Mouse (Mus musculus) liver, embryonic 13.5 days (tissue): Measurements from ENCODE around the gene Selenoi. TPM values are rescaled to one million over a fixed set of nuclear protein-coding genes. Genes with fewer than 3 reads are reported as not detected.
A peak's percentile ranks its signal among the peaks of the same experiment; 100 is the strongest.

Experiments
- ATAC-seq: fragments of 200-750 bp; cut with Nextera tagmentation; 2 replicates; pipeline ENCODE4 v1.8.0; 2017; ENCODE audit warnings: low read depth, mild to moderate bottlenecking, moderate number of reproducible peaks, moderate library complexity
- DNase-seq: peaks from one replicate; pipeline ENCODE4 v3.0.0; 2022
- H3K27ac ChIP-seq: fragments of 300-500 bp; sonication (generic); 2 replicates; pipeline ENCODE4 v1.5.1; 2015; ENCODE audit warnings: moderate library complexity, mild to moderate bottlenecking, inconsistent platforms
- H3K27me3 ChIP-seq: fragments of 300-500 bp; sonication (generic); 2 replicates; pipeline ENCODE4 v1.6.1; 2015; ENCODE audit warnings: mild to moderate bottlenecking, inconsistent platforms
- H3K36me3 ChIP-seq: fragments of 300-500 bp; sonication (generic); 2 replicates; pipeline ENCODE4 v1.6.1; 2015; ENCODE audit warnings: mild to moderate bottlenecking, inconsistent platforms
- H3K4me1 ChIP-seq: fragments of 300-500 bp; sonication (generic); replicated peaks from 2 replicates; pipeline ENCODE4 v1.6.1; 2015; ENCODE audit warnings: inconsistent platforms
- H3K4me2 ChIP-seq: fragments of 300-500 bp; sonication (generic); 2 replicates; pipeline ENCODE4 v1.6.1; 2015; ENCODE audit warnings: inconsistent platforms, mild to moderate bottlenecking, moderate library complexity
- H3K4me3 ChIP-seq: fragments of 300-500 bp; sonication (generic); replicated peaks from 2 replicates; pipeline ENCODE4 v1.5.1; 2015; ENCODE audit warnings: mild to moderate bottlenecking, inconsistent platforms
- H3K9ac ChIP-seq: fragments of 300-500 bp; sonication (generic); 2 replicates; pipeline ENCODE4 v1.6.1; 2015; ENCODE audit warnings: mild to moderate bottlenecking, inconsistent platforms
- H3K9me3 ChIP-seq: fragments of 300-500 bp; sonication (generic); replicated peaks from 2 replicates; pipeline ENCODE4 v1.6.1; 2016; ENCODE audit warnings: inconsistent platforms
- WGBS: fragments of 180-500 bp; shearing (Covaris S2); methylation state at CpG from one replicate; pipeline ENCODE4 v1.1.7; 2015; ENCODE audit not compliant: insufficient replicate concordance; 5-methylcytosine and 5-hydroxymethylcytosine counted together
- polyA plus RNA-seq: library from polyadenylated mRNA; unstranded; fragments of >200 nt; fragmentation: Nextera tagmentation; extraction: Ambion mirVana; gene quantifications from 2 replicates; pipeline ENCODE4 v1.2.1, GENCODE M21; 2015

Gene Selenoi
- polyA plus RNA-seq, 1 experiment from 2014 or later, result 14.0 TPM

- WGBS, result 50% methylated on average over 3 of the region's 3 CpGs
- no peak for DNase-seq
- no peak overlapping the region for H3K9ac ChIP-seq
- H3K9me3 ChIP-seq, result no peaks in the 10 kb centered on the region
- H3K27me3 ChIP-seq, result peaks cover 31% of the 10 kb centered on the region
- H3K36me3 ChIP-seq, result no peaks in the 10 kb centered on the region
- H3K4me1 ChIP-seq, result no peaks in the 10 kb centered on the region
- ATAC-seq, result no peak
- no peak overlapping the region for H3K27ac ChIP-seq
- no peak overlapping the region for H3K4me2 ChIP-seq
- no peak overlapping the region for H3K4me3 ChIP-seq
These were observed 46.6 kb downstream of the Selenoi start for GRCm38 (mm10) chr5:30278952-30279351.

- Histone ChIP-seq H3K4me2 (no peak overlapping the region), H3K27me3 (peaks cover 31% of the 10 kb centered on the region), H3K9ac (no peak overlapping the region), H3K4me3 (no peak overlapping the region), H3K9me3 (no peaks in the 10 kb centered on the region), H3K4me1 (no peaks in the 10 kb centered on the region), H3K36me3 (no peaks in the 10 kb centered on the region), H3K27ac (no peak overlapping the region)
- 68% methylated on average over 4 of the region's 4 CpGs for WGBS
- ATAC-seq, result no peak
- no peak for DNase-seq
These were observed 47.1 kb downstream of the Selenoi start for GRCm38 (mm10) chr5:30279446-30279845.

GRCm38 (mm10) chr5:30280864-30281263 lies 48.5 kb downstream of the Selenoi start:
- H3K4me2 ChIP-seq, result 0 out of 2 replicates have a peak overlapping the region, but pooled peaks have one; percentile 47
- no peak overlapping the region for H3K27ac ChIP-seq
- no peak for DNase-seq
- WGBS, result 40% methylated on average over 9 of the region's 9 CpGs
- no peak overlapping the region for H3K9ac ChIP-seq
- peak overlapping the region; percentile 30; the same call in 1 of the 2 replicates for H3K4me3 ChIP-seq
- H3K27me3 ChIP-seq, result peaks cover 31% of the 10 kb centered on the region
- no peaks in the 10 kb centered on the region for H3K4me1 ChIP-seq
- no peaks in the 10 kb centered on the region; the same call in 1 of the 2 replicates for H3K9me3 ChIP-seq
- no peak for ATAC-seq
- no peaks in the 10 kb centered on the region for H3K36me3 ChIP-seq

- H3K27me3 ChIP-seq, result peaks cover 31% of the 10 kb centered on the region
- H3K9me3 ChIP-seq, result no peaks in the 10 kb centered on the region; the same call in 1 of the 2 replicates
- no peak within 1 kb of the TSS for H3K27ac ChIP-seq
- H3K4me3 ChIP-seq, result peak within 1 kb of the TSS; percentile 30
- H3K4me2 ChIP-seq, result peak within 1 kb of the TSS; percentile 47
- no peak within 1 kb of the TSS for H3K9ac ChIP-seq
- H3K4me1 ChIP-seq, result peaks cover 4% of the 10 kb centered on the region
- no peak for DNase-seq
- H3K36me3 ChIP-seq, result no peaks in the 10 kb centered on the region
- ATAC-seq, result no peak
- WGBS, result 10% methylated on average over 26 of the region's 26 CpGs
These were observed 48.9 kb downstream of the Selenoi start, which contains the start of gene Drc1 for GRCm38 (mm10) chr5:30281291-30281732. Gene Drc1 (plus strand): TSS chr5:30281388.

- Histone ChIP-seq H3K27ac (peak overlapping the region; percentile 78), H3K4me1 (peaks cover 35% of the 10 kb centered on the region), H3K27me3 (peaks cover 16% of the 10 kb centered on the region), H3K9ac (peak overlapping the region; percentile 23; the same call in 1 of the 2 replicates), H3K4me2 (peak overlapping the region; percentile 47), H3K9me3 (no peaks in the 10 kb centered on the region; the same call in 1 of the 2 replicates), H3K4me3 (no peak overlapping the region), H3K36me3 (no peaks in the 10 kb centered on the region)
- 66% methylated on average over 10 of the region's 10 CpGs for WGBS
- DNase-seq (no peak), ATAC-seq (0 out of 2 replicates have a peak, but pooled peaks have one; percentile 18)
These were observed 53.8 kb downstream of the Selenoi start for GRCm38 (mm10) chr5:30285944-30286799.

- Histone ChIP-seq H3K9me3 (no peaks in the 10 kb centered on the region; the same call in 1 of the 2 replicates), H3K4me1 (peaks cover 35% of the 10 kb centered on the region), H3K27ac (peak overlapping the region; percentile 78), H3K4me3 (no peak overlapping the region), H3K27me3 (peaks cover 5% of the 10 kb centered on the region), H3K4me2 (peak overlapping the region; percentile 47), H3K36me3 (no peaks in the 10 kb centered on the region), H3K9ac (0 out of 2 replicates have a peak overlapping the region, but pooled peaks have one; percentile 23)
- DNase-seq (peak; percentile 65), ATAC-seq (peak; percentile 96)
- 44% methylated on average over 9 of the region's 9 CpGs for WGBS
These were observed 54.9 kb downstream of the Selenoi start for GRCm38 (mm10) chr5:30287106-30287882.

Other genes with a start within 250 kb of the Selenoi start
- 0.28 and 0.32 TPM in 2 replicates for gene Il6, start 219.5 kb upstream of the Selenoi start, polyA plus RNA-seq
- 272 and 296 TPM in 2 replicates for gene Tyms, start 159.0 kb upstream of the Selenoi start, polyA plus RNA-seq
- 0.03 TPM in 2 replicates for gene Garem2, start 127.4 kb upstream of the Selenoi start, polyA plus RNA-seq
- gene 3110082J24Rik, start 126.5 kb upstream of the Selenoi start, polyA plus RNA-seq, result not detected in 2 replicates
- 79.5 and 91.8 TPM in 2 replicates for gene Hadha, start 77.4 kb upstream of the Selenoi start, polyA plus RNA-seq
- gene Hadhb, start 77.3 kb upstream of the Selenoi start, polyA plus RNA-seq, result 124 and 143 TPM in 2 replicates
- not detected in 2 replicates for gene Adgrf3, start 26.9 kb upstream of the Selenoi start, polyA plus RNA-seq
- gene Drc1, start 48.8 kb downstream of the Selenoi start, polyA plus RNA-seq, result 1.8 TPM in 2 replicates
- 0.02 TPM in 1 of 2 replicates, not detected in the other for gene Otof, start 229.4 kb downstream of the Selenoi start, polyA plus RNA-seq
- not detected in 2 replicates for gene 1700001C02Rik, start 233.5 kb downstream of the Selenoi start, polyA plus RNA-seq